Mouse (Mus musculus) spleen, adult 2 months (tissue): ENCODE data around the gene Tlk1.

Experiments used
- CTCF ChIP-seq: fragments of 200-500 bp; IDR thresholded peaks from 2 replicates; pipeline ENCODE4 v1.5.1; 2011; ENCODE audit warnings: mild to moderate bottlenecking, inconsistent platforms; ENCODE audit not compliant: insufficient read depth, insufficient read length, insufficient replicate concordance; ENCODE audit errors: extremely low read depth
- POLR2A ChIP-seq: fragments of 200-500 bp; IDR thresholded peaks from 2 replicates; pipeline ENCODE4 v1.6.1; 2011; ENCODE audit warnings: low read depth, low read length, inconsistent platforms

DNA sequence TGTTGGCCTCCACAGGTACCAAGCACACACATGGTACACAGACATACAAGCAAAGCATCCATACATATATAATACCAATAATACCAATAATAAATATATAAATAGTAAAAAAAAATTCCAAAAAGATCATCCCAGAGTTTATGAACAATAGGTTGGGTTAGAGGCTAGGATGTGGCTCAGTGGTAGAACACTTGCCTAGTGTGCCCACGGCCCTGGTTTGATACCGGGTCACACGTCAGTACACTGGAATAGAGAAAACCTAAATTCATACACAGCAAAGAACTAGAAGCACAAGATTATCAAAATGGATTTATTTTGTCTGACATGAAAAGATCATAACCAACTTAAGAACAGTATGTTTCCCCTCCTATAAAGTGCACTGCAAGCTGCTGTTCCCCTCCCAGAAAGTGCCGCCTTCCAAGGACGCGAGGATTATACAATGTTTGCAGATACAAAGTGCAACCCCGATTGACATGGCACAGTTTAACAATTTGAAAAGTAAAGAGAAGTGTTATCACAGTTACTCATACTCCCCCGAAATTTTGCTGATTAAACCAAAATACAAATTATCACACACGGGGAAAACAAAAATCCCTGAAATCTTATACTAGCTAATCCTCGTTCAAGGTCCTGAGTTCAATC lies 6.3 kb upstream of the Tlk1 start:
- TF ChIP-seq CTCF (no peak), POLR2A (no peak)
